Mouse (Mus musculus): Measurements from ENCODE around the gene BC030870. TPM values are rescaled to one million over a fixed set of nuclear protein-coding genes. Genes with fewer than 3 reads are reported as not detected.

BC030870 gene
- polyA plus RNA-seq, 1 experiment from 2014 or later: not detected

Small RNA genes within 50 kb of the gene (microRNA-seq; reads per million reads assigned to microRNA genes)
- not detected for gene Gm24333

Other genes with a start within 250 kb of the BC030870 start
- 31.4 and 34.1 TPM in 2 replicates for gene Tmem192, start 182.4 kb downstream of the BC030870 start, polyA plus RNA-seq (2014; fragmentation: Nextera tagmentation; extraction: Ambion mirVana)
- gene Trim75, start 141.7 kb downstream of the BC030870 start, polyA plus RNA-seq (2014; fragmentation: Nextera tagmentation; extraction: Ambion mirVana): not detected in 2 replicates
- 0.09 TPM in 1 of 2 replicates, not detected in the other for gene Trim61, start 111.0 kb downstream of the BC030870 start, polyA plus RNA-seq (2014; fragmentation: Nextera tagmentation; extraction: Ambion mirVana)
- gene Trim60, start 111.0 kb downstream of the BC030870 start, polyA plus RNA-seq (2014; fragmentation: Nextera tagmentation; extraction: Ambion mirVana): 0.12 TPM in 1 of 2 replicates, not detected in the other
- gene Apela, start 92.2 kb downstream of the BC030870 start, polyA plus RNA-seq (2014; fragmentation: Nextera tagmentation; extraction: Ambion mirVana): 1.3 and 1.5 TPM in 2 replicates
- gene Gm10663, start 54.5 kb downstream of the BC030870 start, polyA plus RNA-seq (2014; fragmentation: Nextera tagmentation; extraction: Ambion mirVana): not detected in 2 replicates